Mouse (Mus musculus): ENCODE data around the gene Dop1b. TPM values are rescaled to one million over a fixed set of nuclear protein-coding genes. Genes with fewer than 3 reads are reported as not detected.
"Not testable (repeated sequence)": the region's sequence is repeated elsewhere in the genome, so short reads cannot be mapped to it uniquely, and the experiment has no call there.

Gene Dop1b
- polyA plus RNA-seq, 1 experiment, result 21.7 TPM

GRCm38 (mm10) chr16:93770271-93770926 lies 58.7 kb downstream of the Dop1b start:
- Histone ChIP-seq H3K4me3 (ENCODE audit: control insufficient read depth, low read depth, low read length) (no peak overlapping the region), H3K36me3 (ENCODE audit: control insufficient read depth, insufficient read depth, low read length) (no peaks in the 10 kb centered on the region), H3K4me1 (ENCODE audit: control insufficient read depth, insufficient read depth, low read length) (no peaks in the 10 kb centered on the region), H3K27ac (ENCODE audit: control insufficient read depth, insufficient read depth, low read depth, low read length) (no peak overlapping the region), H3K27me3 (ENCODE audit: control insufficient read depth, insufficient read depth, low read length) (no peaks in the 10 kb centered on the region)
- TF ChIP-seq POLR2A (IDR thresholded peaks at IDR 0.05; ENCODE audit: control insufficient read depth, low read depth, low read length) (no peak), CTCF (IDR thresholded peaks at IDR 0.05; ENCODE audit: control insufficient read depth, insufficient read depth, insufficient replicate concordance, low read depth, low read length) (no peak)

GRCm38 (mm10) chr16:93774658-93775057 lies 63.0 kb downstream of the Dop1b start:
- Histone ChIP-seq H3K27me3 (ENCODE audit: control insufficient read depth, insufficient read depth, low read length) (no peaks in the 10 kb centered on the region), H3K27ac (ENCODE audit: control insufficient read depth, insufficient read depth, low read depth, low read length) (no peak overlapping the region), H3K4me3 (ENCODE audit: control insufficient read depth, low read depth, low read length) (no peak overlapping the region), H3K4me1 (ENCODE audit: control insufficient read depth, insufficient read depth, low read length) (no peaks in the 10 kb centered on the region), H3K36me3 (ENCODE audit: control insufficient read depth, insufficient read depth, low read length) (peaks cover 2% of the 10 kb centered on the region; the same call in 1 of the 2 replicates)
- TF ChIP-seq POLR2A (IDR thresholded peaks at IDR 0.05; ENCODE audit: control insufficient read depth, low read depth, low read length), result no peak

GRCm38 (mm10) chr16:93776468-93776867 lies 64.8 kb downstream of the Dop1b start:
- H3K27ac ChIP-seq (ENCODE audit: control insufficient read depth, insufficient read depth, low read depth, low read length), result no peak overlapping the region
- TF ChIP-seq POLR2A (IDR thresholded peaks at IDR 0.05; ENCODE audit: control insufficient read depth, low read depth, low read length) (no peak), CTCF (IDR thresholded peaks at IDR 0.05; ENCODE audit: control insufficient read depth, insufficient read depth, insufficient replicate concordance, low read depth, low read length) (no peak)
- H3K27me3 ChIP-seq (ENCODE audit: control insufficient read depth, insufficient read depth, low read length), result no peaks in the 10 kb centered on the region
- no peak overlapping the region for H3K4me3 ChIP-seq (ENCODE audit: control insufficient read depth, low read depth, low read length)
- peaks cover 2% of the 10 kb centered on the region; the same call in 1 of the 2 replicates for H3K36me3 ChIP-seq (ENCODE audit: control insufficient read depth, insufficient read depth, low read length)
- H3K4me1 ChIP-seq (ENCODE audit: control insufficient read depth, insufficient read depth, low read length), result no peaks in the 10 kb centered on the region

- H3K36me3 ChIP-seq (ENCODE audit: control insufficient read depth, insufficient read depth, low read length), result peaks cover 2% of the 10 kb centered on the region; the same call in 1 of the 2 replicates
- no peaks in the 10 kb centered on the region for H3K4me1 ChIP-seq (ENCODE audit: control insufficient read depth, insufficient read depth, low read length)
- H3K4me3 ChIP-seq (ENCODE audit: control insufficient read depth, low read depth, low read length), result no peak overlapping the region
- no peak for TF ChIP-seq POLR2A (IDR thresholded peaks at IDR 0.05; ENCODE audit: control insufficient read depth, low read depth, low read length)
- TF ChIP-seq CTCF (IDR thresholded peaks at IDR 0.05; ENCODE audit: control insufficient read depth, insufficient read depth, insufficient replicate concordance, low read depth, low read length), result no peak
- no peaks in the 10 kb centered on the region for H3K27me3 ChIP-seq (ENCODE audit: control insufficient read depth, insufficient read depth, low read length)
- no peak overlapping the region for H3K27ac ChIP-seq (ENCODE audit: control insufficient read depth, insufficient read depth, low read depth, low read length)
These were observed 65.7 kb downstream of the Dop1b start for GRCm38 (mm10) chr16:93777247-93777999.

GRCm38 (mm10) chr16:93778393-93778792 lies 66.7 kb downstream of the Dop1b start:
- H3K27ac ChIP-seq (ENCODE audit: control insufficient read depth, insufficient read depth, low read depth, low read length); H3K4me1 ChIP-seq (ENCODE audit: control insufficient read depth, insufficient read depth, low read length); H3K36me3 ChIP-seq (ENCODE audit: control insufficient read depth, insufficient read depth, low read length); H3K27me3 ChIP-seq (ENCODE audit: control insufficient read depth, insufficient read depth, low read length); H3K4me3 ChIP-seq (ENCODE audit: control insufficient read depth, low read depth, low read length): not testable (repeated sequence)

- TF ChIP-seq CTCF (IDR thresholded peaks at IDR 0.05; ENCODE audit: control insufficient read depth, insufficient read depth, insufficient replicate concordance, low read depth, low read length) (no peak), POLR2A (IDR thresholded peaks at IDR 0.05; ENCODE audit: control insufficient read depth, low read depth, low read length) (no peak)
- Histone ChIP-seq H3K4me3 (ENCODE audit: control insufficient read depth, low read depth, low read length) (no peak overlapping the region), H3K36me3 (ENCODE audit: control insufficient read depth, insufficient read depth, low read length) (peaks cover 2% of the 10 kb centered on the region; the same call in 1 of the 2 replicates), H3K27ac (ENCODE audit: control insufficient read depth, insufficient read depth, low read depth, low read length) (no peak overlapping the region), H3K4me1 (ENCODE audit: control insufficient read depth, insufficient read depth, low read length) (no peaks in the 10 kb centered on the region), H3K27me3 (ENCODE audit: control insufficient read depth, insufficient read depth, low read length) (no peaks in the 10 kb centered on the region)
These were observed 67.8 kb downstream of the Dop1b start for GRCm38 (mm10) chr16:93779554-93779953.

GRCm38 (mm10) chr16:93780660-93781479 lies 69.2 kb downstream of the Dop1b start:
- H3K27me3 ChIP-seq (ENCODE audit: control insufficient read depth, insufficient read depth, low read length), result no peaks in the 10 kb centered on the region

More at GRCm38 (mm10) chr16:93780660-93781479, 69.2 kb downstream of the Dop1b start:
- Histone ChIP-seq H3K4me3 (ENCODE audit: control insufficient read depth, low read depth, low read length) (no peak overlapping the region), H3K36me3 (ENCODE audit: control insufficient read depth, insufficient read depth, low read length) (peaks cover 2% of the 10 kb centered on the region; the same call in 1 of the 2 replicates), H3K27ac (ENCODE audit: control insufficient read depth, insufficient read depth, low read depth, low read length) (no peak overlapping the region), H3K4me1 (ENCODE audit: control insufficient read depth, insufficient read depth, low read length) (no peaks in the 10 kb centered on the region)
- TF ChIP-seq CTCF (IDR thresholded peaks at IDR 0.05; ENCODE audit: control insufficient read depth, insufficient read depth, insufficient replicate concordance, low read depth, low read length) (no peak), POLR2A (IDR thresholded peaks at IDR 0.05; ENCODE audit: control insufficient read depth, low read depth, low read length) (no peak)

All from testis, adult 2 months (tissue).